In genomic region chr6:113668287-113669154, GRCm38 (mm10) we compare ENCODE assay signal across 8 mouse cellular contexts. TPM values are rescaled to one million over a fixed set of nuclear protein-coding genes. Genes with fewer than 3 reads are reported as not detected.
DNase-seq lines count a peak whose midpoint lies in the region; ATAC-seq and TF ChIP-seq lines count a peak whose summit lies in the region.

No protein-coding gene starts in this region.

- ATAC-seq in forebrain, postnatal 0 days, result peak; percentile 50; the same call in 1 of the 2 replicates
- ATAC-seq in kidney, embryonic 15.5 days (replicated peaks; ENCODE audit: low FRiP score), result peak; percentile 69

- peaks cover 54% of the 10 kb centered on the region for H3K4me1 ChIP-seq in E14TG2a.4 (replicated peaks; ENCODE audit: low read depth, low read length)
- no peaks in the 10 kb centered on the region for H3K4me1 ChIP-seq in forebrain, postnatal 0 days (ENCODE audit: insufficient read depth)
- H3K4me1 ChIP-seq in kidney, embryonic 15.5 days, result peaks cover 29% of the 10 kb centered on the region

- DNase-seq in 3T3-L1 (ENCODE audit: low read depth, low spot score), result peak; percentile 14
- no peak for DNase-seq in forebrain, postnatal 0 days
- DNase-seq in lung, postnatal 25 days (ENCODE audit: low spot score), result peak; percentile 68
- DNase-seq in testis, postnatal 14 days (ENCODE audit: low spot score), result peak; percentile 64
- DNase-seq in right cerebral cortex, postnatal 25 days, result no peak
- no peak for DNase-seq in cerebellum, adult 18-20 months

- H3K9ac ChIP-seq in forebrain, postnatal 0 days, result no peak overlapping the region
- H3K9ac ChIP-seq in kidney, embryonic 15.5 days, result no peak overlapping the region

- H3K27ac ChIP-seq in forebrain, postnatal 0 days (ENCODE audit: low read depth, low read length), result peak overlapping the region; percentile 35; the same call in 1 of the 2 replicates
- H3K27ac ChIP-seq in kidney, embryonic 15.5 days, result peak overlapping the region; percentile 52

- no peaks in the 10 kb centered on the region for H3K27me3 ChIP-seq in E14TG2a.4 (ENCODE audit: insufficient read depth, low read length)
- no peaks in the 10 kb centered on the region for H3K27me3 ChIP-seq in forebrain, postnatal 0 days (ENCODE audit: insufficient read depth, low read length)
- H3K27me3 ChIP-seq in kidney, embryonic 15.5 days, result no peaks in the 10 kb centered on the region

- no peak overlapping the region for H3K4me2 ChIP-seq in forebrain, postnatal 0 days (ENCODE audit: low read depth)
- H3K4me2 ChIP-seq in kidney, embryonic 15.5 days, result no peak overlapping the region

- H3K9me3 ChIP-seq in E14TG2a.4 (ENCODE audit: low read length), result no peaks in the 10 kb centered on the region
- no peaks in the 10 kb centered on the region for H3K9me3 ChIP-seq in forebrain, postnatal 0 days (ENCODE audit: low read length)
- no peaks in the 10 kb centered on the region for H3K9me3 ChIP-seq in kidney, embryonic 15.5 days (replicated peaks)

- no peaks in the 10 kb centered on the region for H3K36me3 ChIP-seq in E14TG2a.4 (ENCODE audit: insufficient read depth, low read length)
- no peaks in the 10 kb centered on the region for H3K36me3 ChIP-seq in forebrain, postnatal 0 days (ENCODE audit: insufficient read depth)
- no peaks in the 10 kb centered on the region for H3K36me3 ChIP-seq in kidney, embryonic 15.5 days

- no peak for TF ChIP-seq CTCF in E14TG2a.4 (conservative IDR thresholded peaks at IDR 0.05; ENCODE audit: low read length)
- no peak for TF ChIP-seq CTCF in forebrain, postnatal 0 days (IDR thresholded peaks at IDR 0.05; ENCODE audit: low read depth)

- peak overlapping the region; percentile 23 for H3K4me3 ChIP-seq in E14TG2a.4 (replicated peaks; ENCODE audit: low read length)
- no peak overlapping the region for H3K4me3 ChIP-seq in forebrain, postnatal 0 days (ENCODE audit: low read depth, low read length)
- H3K4me3 ChIP-seq in kidney, embryonic 15.5 days (replicated peaks), result no peak overlapping the region

- WGBS in forebrain, postnatal 0 days, result 42% methylated on average over 14 of the region's 15 CpGs
- WGBS in kidney, embryonic 15.5 days, result 31% methylated on average over 15 of the region's 15 CpGs

RNA-seq across cellular contexts. Expression of gene Tatdn2, which starts 28.3 kb away (rescaled TPM):
- total RNA-seq in forebrain, postnatal 0 days (2014; rRNA removed), result 67.0 and 69.2 TPM in 2 replicates
- 1.4 and 1.7 TPM in 2 replicates for polyA plus RNA-seq in forebrain, postnatal 0 days (2015; fragmentation: Nextera tagmentation; extraction: Ambion mirVana)
- 0.49 and 0.77 TPM in 2 replicates for polyA plus RNA-seq in kidney, embryonic 15.5 days (2015; fragmentation: Nextera tagmentation; extraction: Ambion mirVana)

RNA-seq across cellular contexts. Expression of gene Irak2, which starts 30.3 kb away (rescaled TPM):
- total RNA-seq in forebrain, postnatal 0 days (2014; rRNA removed), result 4.5 and 5.9 TPM in 2 replicates
- 1.8 and 3.5 TPM in 2 replicates for polyA plus RNA-seq in forebrain, postnatal 0 days (2015; fragmentation: Nextera tagmentation; extraction: Ambion mirVana)
- 5.2 and 5.3 TPM in 2 replicates for polyA plus RNA-seq in kidney, embryonic 15.5 days (2015; fragmentation: Nextera tagmentation; extraction: Ambion mirVana)

RNA-seq across cellular contexts. Expression of gene Vhl, which starts 44.8 kb away (rescaled TPM):
- 92.7 and 94.1 TPM in 2 replicates for total RNA-seq in forebrain, postnatal 0 days (2014; rRNA removed)
- polyA plus RNA-seq in forebrain, postnatal 0 days (2015; fragmentation: Nextera tagmentation; extraction: Ambion mirVana), result 71.6 and 76.5 TPM in 2 replicates
- 36.1 and 39.3 TPM in 2 replicates for polyA plus RNA-seq in kidney, embryonic 15.5 days (2015; fragmentation: Nextera tagmentation; extraction: Ambion mirVana)

RNA-seq across cellular contexts. Expression of gene Ghrl, which starts 51.2 kb away (rescaled TPM):
- not detected in 2 replicates for total RNA-seq in forebrain, postnatal 0 days (2014; rRNA removed)
- polyA plus RNA-seq in forebrain, postnatal 0 days (2015; fragmentation: Nextera tagmentation; extraction: Ambion mirVana), result 0.61 TPM in 1 of 2 replicates, not detected in the other
- polyA plus RNA-seq in kidney, embryonic 15.5 days (2015; fragmentation: Nextera tagmentation; extraction: Ambion mirVana), result 0.81 and 1.2 TPM in 2 replicates

Comparison
In these comparisons a context has a peak if more than half of its experiments do, and no peak if none do; other contexts are left out.
1. DNase-seq: peak in 3T3-L1 (single experiment), lung, postnatal 25 days (single experiment) and testis, postnatal 14 days (single experiment); none in forebrain, postnatal 0 days (single experiment), right cerebral cortex, postnatal 25 days (single experiment) and cerebellum, adult 18-20 months (0 of 2).